Mouse (Mus musculus) monocyte, adult 59 days (primary cell): ENCODE data around the gene Cd209a. TPM values are rescaled to one million over a fixed set of nuclear protein-coding genes. Genes with fewer than 3 reads are reported as not detected.

Source experiments
- total RNA-seq, 2 experiments: library from RNA; stranded (reverse); gene quantifications; one replicate each; pipeline ENCODE4 v1.2.4; 2023

Cd209a gene
- 100 to 1,000 TPM in 1 of 2 experiments, 10 to 100 TPM in 1; 87.7 to 109 TPM for total RNA-seq

GRCm38 (mm10) chr8:3748761-3749160, at the start of gene Cd209a:
Gene Cd209a (minus strand): TSS chr8:3748984.

GRCm38 (mm10) chr8:3720551-3720950, 28.2 kb downstream of the Cd209a start, which contains the start of gene Clec4g:
Gene Clec4g (minus strand): TSS chr8:3720651.

GRCm38 (mm10) chr8:3694121-3694520, 54.7 kb downstream of the Cd209a start, which contains the start of gene Fcer2a:
Gene Fcer2a (minus strand): TSS chr8:3694175.

Other genes starting within 250 kb of the Cd209a start
- gene Mcoln1, start 248.5 kb downstream of the Cd209a start, total RNA-seq = 10 to 100 TPM; 65.5 to 69.3 TPM
- 10 to 100 TPM; 42.9 to 43.1 TPM for gene Pnpla6, start 233.6 kb downstream of the Cd209a start, total RNA-seq
- gene C330021F23Rik, start 181.0 kb downstream of the Cd209a start, total RNA-seq = not detected
- gene Camsap3, start 161.7 kb downstream of the Cd209a start, total RNA-seq = not detected
- 10 to 100 TPM; 61.5 to 63.3 TPM for gene Xab2, start 127.7 kb downstream of the Cd209a start, total RNA-seq
- gene Pet100, start 127.4 kb downstream of the Cd209a start, total RNA-seq = 10 to 100 TPM; 79.3 to 83.8 TPM
- gene Pcp2, start 123.4 kb downstream of the Cd209a start, total RNA-seq = not detected
- 100 to 1,000 TPM; 245 to 265 TPM for gene Stxbp2, start 118.0 kb downstream of the Cd209a start, total RNA-seq
- gene Retn, start 93.2 kb downstream of the Cd209a start, total RNA-seq = not detected
- 10 to 100 TPM; 86.1 to 99.6 TPM for gene Mcemp1, start 83.2 kb downstream of the Cd209a start, total RNA-seq
- gene Fcor, start 76.6 kb downstream of the Cd209a start, total RNA-seq = 1 to 10 TPM; 3.6 to 6.1 TPM
- 10 to 100 TPM; 17.4 to 18.4 TPM for gene Trappc5, start 72.7 kb downstream of the Cd209a start, total RNA-seq
- gene Fcer2a, start 54.8 kb downstream of the Cd209a start, total RNA-seq = 1 to 10 TPM in 1 of 2 experiments, under 1 TPM in 1; 0.61 to 1.9 TPM
- gene Clec4g, start 28.3 kb downstream of the Cd209a start, total RNA-seq = 1 to 10 TPM in 1 of 2 experiments, under 1 TPM in 1; 0.79 to 1.0 TPM
- gene Cd209e, start 105.3 kb upstream of the Cd209a start, total RNA-seq = 1 to 10 TPM in 1 of 2 experiments, under 1 TPM in 1; 0.71 to 1.9 TPM
- gene Cd209d, start 129.6 kb upstream of the Cd209a start, total RNA-seq = 10 to 100 TPM in 1 of 2 experiments, 1 to 10 TPM in 1; 8.1 to 12.5 TPM
- 1 to 10 TPM; 1.7 to 2.6 TPM for gene Cd209b, start 177.9 kb upstream of the Cd209a start, total RNA-seq
- 10 to 100 TPM in 1 of 2 experiments, 1 to 10 TPM in 1; 7.6 to 14.1 TPM for gene Cd209c, start 205.8 kb upstream of the Cd209a start, total RNA-seq